Mouse (Mus musculus) megakaryocyte, embryonic 14.5 days (primary cell): ENCODE measurements around the gene Rnf214. TPM values are rescaled to one million over a fixed set of nuclear protein-coding genes. Genes with fewer than 3 reads are reported as not detected.

Experiments used
- H3K27me3 ChIP-seq: replicated peaks from 2 replicates; pipeline ENCODE3; 2012; ENCODE audit warnings: inconsistent platforms
- H3K36me3 ChIP-seq: replicated peaks from 2 replicates; pipeline ENCODE3; 2012; ENCODE audit warnings: low read length, inconsistent platforms, mixed read lengths
- H3K4me1 ChIP-seq: 2 replicates; pipeline ENCODE4 v1.6.1; 2012; ENCODE audit warnings: inconsistent platforms
- H3K4me3 ChIP-seq: replicated peaks from 2 replicates; pipeline ENCODE3; 2012; ENCODE audit warnings: moderate library complexity, mild to moderate bottlenecking, inconsistent platforms
- H3K9me3 ChIP-seq: 2 replicates; pipeline ENCODE4 v1.6.1; 2012; ENCODE audit warnings: inconsistent platforms
- FLI1 ChIP-seq: IDR thresholded peaks from 2 replicates; pipeline ENCODE4 v1.6.1; 2012; ENCODE audit warnings: low read length, inconsistent platforms, mixed read lengths
- GATA1 ChIP-seq: IDR thresholded peaks from 3 replicates; pipeline ENCODE4 v1.6.1; 2012; ENCODE audit warnings: mixed read lengths, low read length, inconsistent platforms, borderline replicate concordance
- polyA plus RNA-seq: library from polyadenylated mRNA; stranded (reverse); fragments of >175 nt; gene quantifications from 2 replicates; pipeline ENCODE4 v1.2.3, GENCODE M21; 2012; ENCODE audit warnings: low replicate concordance; ENCODE audit not compliant: insufficient read depth

Gene Rnf214
- polyA plus RNA-seq, 1 experiment = 5.8 TPM

- Histone ChIP-seq H3K4me1 (peaks cover 46% of the 10 kb centered on the region), H3K9me3 (no peaks in the 10 kb centered on the region), H3K36me3 (peaks cover 60% of the 10 kb centered on the region), H3K4me3 (peak overlapping the region; percentile 99), H3K27me3 (no peaks in the 10 kb centered on the region)
- no peak for TF ChIP-seq GATA1
- TF ChIP-seq FLI1 = no peak
Observed at GRCm38 (mm10) chr9:45907078-45907428, 342 bp upstream of the Rnf214 start.

- peaks cover 46% of the 10 kb centered on the region for H3K4me1 ChIP-seq
- TF ChIP-seq GATA1 (no peak), FLI1 (no peak)
- peak overlapping the region; percentile 99 for H3K4me3 ChIP-seq
- peaks cover 57% of the 10 kb centered on the region for H3K36me3 ChIP-seq
- no peaks in the 10 kb centered on the region for H3K9me3 ChIP-seq
- no peaks in the 10 kb centered on the region for H3K27me3 ChIP-seq
Observed at GRCm38 (mm10) chr9:45905811-45906237, 887 bp downstream of the Rnf214 start.

- Histone ChIP-seq H3K36me3 (peaks cover 53% of the 10 kb centered on the region), H3K4me3 (peak overlapping the region; percentile 99), H3K27me3 (no peaks in the 10 kb centered on the region), H3K9me3 (no peaks in the 10 kb centered on the region), H3K4me1 (peaks cover 42% of the 10 kb centered on the region)
- TF ChIP-seq GATA1 (no peak), FLI1 (no peak)
Observed at GRCm38 (mm10) chr9:45905196-45905595, 1.5 kb downstream of the Rnf214 start.

GRCm38 (mm10) chr9:45893681-45894080, 13.0 kb downstream of the Rnf214 start:
- H3K27me3 ChIP-seq = no peaks in the 10 kb centered on the region
- H3K4me1 ChIP-seq = peaks cover 10% of the 10 kb centered on the region
- no peaks in the 10 kb centered on the region for H3K9me3 ChIP-seq
- TF ChIP-seq GATA1 = no peak
- no peak for TF ChIP-seq FLI1
- no peak overlapping the region for H3K4me3 ChIP-seq
- H3K36me3 ChIP-seq = peaks cover 88% of the 10 kb centered on the region

- no peaks in the 10 kb centered on the region for H3K27me3 ChIP-seq
- H3K4me3 ChIP-seq = no peak overlapping the region
- TF ChIP-seq GATA1 = no peak
- no peak for TF ChIP-seq FLI1
- no peaks in the 10 kb centered on the region for H3K9me3 ChIP-seq
- H3K4me1 ChIP-seq = no peaks in the 10 kb centered on the region
- H3K36me3 ChIP-seq = peaks cover 80% of the 10 kb centered on the region
Observed at GRCm38 (mm10) chr9:45877928-45878327, 28.8 kb downstream of the Rnf214 start.

- Histone ChIP-seq H3K9me3 (no peaks in the 10 kb centered on the region), H3K4me3 (no peak overlapping the region), H3K4me1 (no peaks in the 10 kb centered on the region), H3K36me3 (peaks cover 97% of the 10 kb centered on the region), H3K27me3 (no peaks in the 10 kb centered on the region)
- TF ChIP-seq GATA1 (no peak), FLI1 (no peak)
Observed at GRCm38 (mm10) chr9:45870265-45870664, 36.4 kb downstream of the Rnf214 start.

- no peak for TF ChIP-seq FLI1
- TF ChIP-seq GATA1 = no peak
- H3K36me3 ChIP-seq = peaks cover 98% of the 10 kb centered on the region
- no peaks in the 10 kb centered on the region for H3K9me3 ChIP-seq
- no peaks in the 10 kb centered on the region for H3K27me3 ChIP-seq
- H3K4me1 ChIP-seq = no peaks in the 10 kb centered on the region
- no peak overlapping the region for H3K4me3 ChIP-seq
Observed at GRCm38 (mm10) chr9:45869181-45869580, 37.5 kb downstream of the Rnf214 start.

- Histone ChIP-seq H3K9me3 (no peaks in the 10 kb centered on the region), H3K36me3 (peaks cover 95% of the 10 kb centered on the region)
- no peak for TF ChIP-seq GATA1
- TF ChIP-seq FLI1 = no peak
Observed at GRCm38 (mm10) chr9:45861813-45862212, 44.9 kb downstream of the Rnf214 start.

GRCm38 (mm10) chr9:45859364-45859763, 47.3 kb downstream of the Rnf214 start:
- Histone ChIP-seq H3K27me3 (peaks cover 18% of the 10 kb centered on the region), H3K4me1 (no peaks in the 10 kb centered on the region), H3K4me3 (no peak overlapping the region), H3K36me3 (peaks cover 81% of the 10 kb centered on the region), H3K9me3 (no peaks in the 10 kb centered on the region)
- TF ChIP-seq FLI1 = no peak
- no peak for TF ChIP-seq GATA1

More at GRCm38 (mm10) chr9:45861813-45862212, 44.9 kb downstream of the Rnf214 start:
- H3K27me3 ChIP-seq = peaks cover 2% of the 10 kb centered on the region
- H3K4me1 ChIP-seq = no peaks in the 10 kb centered on the region
- no peak overlapping the region for H3K4me3 ChIP-seq

GRCm38 (mm10) chr9:45854136-45854535, 52.6 kb downstream of the Rnf214 start:
- no peak overlapping the region for H3K4me3 ChIP-seq
- peaks cover 35% of the 10 kb centered on the region for H3K36me3 ChIP-seq
- no peak for TF ChIP-seq GATA1
- TF ChIP-seq FLI1 = no peak
- peaks cover 10% of the 10 kb centered on the region; the same call in 1 of the 2 replicates for H3K4me1 ChIP-seq
- H3K27me3 ChIP-seq = peaks cover 66% of the 10 kb centered on the region
- H3K9me3 ChIP-seq = no peaks in the 10 kb centered on the region

GRCm38 (mm10) chr9:45853695-45854094, 53.0 kb downstream of the Rnf214 start:
- Histone ChIP-seq H3K27me3 (peaks cover 70% of the 10 kb centered on the region), H3K36me3 (peaks cover 30% of the 10 kb centered on the region), H3K4me3 (no peak overlapping the region), H3K4me1 (peaks cover 10% of the 10 kb centered on the region; the same call in 1 of the 2 replicates), H3K9me3 (no peaks in the 10 kb centered on the region)
- TF ChIP-seq FLI1 (no peak), GATA1 (no peak)
